Mouse (Mus musculus): ENCODE data around the gene Cdc42se2.

- no peak for TF ChIP-seq CTCF (IDR thresholded peaks at IDR 0.05)
- TF ChIP-seq EP300 (IDR thresholded peaks at IDR 0.05) = no peak
These were observed 97.3 kb downstream of the Cdc42se2 start for GRCm38 (mm10) chr11:54690171-54690570.
